Mouse (Mus musculus): ENCODE results near the gene Hhat. TPM values are rescaled to one million over a fixed set of nuclear protein-coding genes. Genes with fewer than 3 reads are reported as not detected.

Hhat gene
- total RNA-seq, 2 experiments from 2014 or later, result 0.72 TPM

GRCm38 (mm10) chr1:192546843-192547242, 224.2 kb downstream of the Hhat start:
- DNase-seq, result no peak

GRCm38 (mm10) chr1:192544901-192545300, 226.1 kb downstream of the Hhat start:
- DNase-seq, result no peak

DNA sequence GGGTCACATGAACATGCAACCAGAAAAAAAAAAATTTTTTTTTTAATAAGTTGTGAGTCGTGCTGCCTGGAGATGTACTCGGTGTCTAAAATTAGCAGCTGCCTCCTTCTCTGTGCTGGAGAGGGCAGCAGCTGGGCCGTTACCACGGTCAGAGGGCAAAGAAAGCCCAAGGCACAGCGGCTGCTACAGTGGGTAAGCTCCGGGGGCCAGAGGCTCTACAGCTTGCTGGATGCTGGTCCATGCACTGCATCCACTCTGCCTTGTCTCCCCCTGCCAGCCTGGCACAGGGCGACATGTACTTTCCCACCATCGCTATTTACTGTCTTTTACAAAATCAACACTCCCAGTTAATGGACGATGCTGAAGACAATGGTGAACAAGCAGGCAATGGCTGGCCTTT, 226.9 kb downstream of the Hhat start:
- no peak for DNase-seq

- no peak for DNase-seq
Measured at GRCm38 (mm10) chr1:192543686-192544085, 227.3 kb downstream of the Hhat start.

GRCm38 (mm10) chr1:192542093-192542492, 228.9 kb downstream of the Hhat start:
- no peak for DNase-seq

GRCm38 (mm10) chr1:192537169-192537568, 233.9 kb downstream of the Hhat start:
- no peak for DNase-seq

DNA sequence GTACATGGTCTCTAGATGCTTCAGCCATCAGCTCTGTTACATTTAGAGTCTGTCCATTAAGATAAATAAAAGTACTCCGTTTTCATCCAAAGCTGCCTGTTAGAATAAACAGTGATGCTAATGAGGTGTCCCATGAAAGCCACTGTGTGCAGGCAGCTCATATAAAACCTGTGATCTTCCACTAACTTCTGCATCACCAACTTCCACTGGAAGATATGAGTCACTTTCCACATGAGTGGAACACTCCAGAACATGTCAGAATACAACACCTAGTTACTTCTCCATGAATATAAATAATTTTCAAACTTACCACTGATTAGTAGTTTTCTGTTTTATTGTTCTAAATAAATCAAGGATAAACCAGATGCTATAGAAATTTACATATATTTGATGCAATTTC, 234.6 kb downstream of the Hhat start:
- no peak for DNase-seq

DNA sequence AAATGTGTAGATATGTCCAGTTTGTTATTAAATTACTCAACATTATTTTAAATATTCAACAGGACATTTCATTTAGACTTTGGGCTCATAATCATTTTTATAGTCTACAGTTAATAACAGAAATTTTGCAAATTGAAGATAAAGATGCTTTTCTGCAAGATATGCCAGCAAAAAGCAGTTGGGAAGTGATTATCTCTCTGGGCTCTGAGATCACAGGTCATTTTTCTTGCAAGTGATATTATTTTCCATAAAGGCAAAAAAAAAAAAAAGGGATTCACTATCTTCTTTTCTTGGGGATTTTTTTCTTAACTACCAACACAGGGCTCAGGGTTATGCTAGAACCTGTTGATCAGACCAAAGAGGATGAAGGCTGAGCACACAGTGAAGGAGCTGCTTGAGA, 238.0 kb downstream of the Hhat start:
- no peak for DNase-seq

GRCm38 (mm10) chr1:192532212-192532611, 238.8 kb downstream of the Hhat start:
- no peak for DNase-seq

DNA sequence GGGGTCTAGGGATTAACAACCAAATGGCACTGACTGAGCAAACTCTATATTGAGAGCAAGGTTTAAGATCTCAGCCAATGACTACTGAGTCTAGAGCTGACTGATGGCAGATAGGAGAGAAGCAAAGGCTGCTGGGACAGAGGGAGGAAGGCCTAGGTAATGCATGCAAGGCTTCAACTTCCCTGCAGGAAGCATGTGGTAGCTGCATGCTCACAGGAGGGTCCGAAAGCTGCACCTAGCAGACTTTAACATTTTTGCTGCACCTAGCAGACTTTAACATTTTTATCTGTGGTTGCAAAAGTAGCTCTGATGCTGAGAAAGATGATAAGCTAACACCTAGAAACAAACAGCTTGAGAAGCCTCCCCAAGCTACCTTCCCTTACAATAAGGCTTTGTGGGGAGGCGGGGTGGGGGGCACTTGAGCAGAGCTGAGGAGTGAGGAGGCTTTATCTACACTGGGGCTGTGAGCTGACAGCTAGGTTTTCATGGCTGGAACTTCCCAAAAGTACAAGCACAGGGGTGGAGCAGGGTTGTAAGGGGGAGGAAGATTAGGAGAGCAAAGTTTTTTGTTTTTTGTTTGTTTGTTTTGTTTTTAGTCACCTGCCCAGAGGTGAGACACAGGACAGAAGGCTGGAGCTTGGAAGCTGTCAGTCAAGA, 239.4 kb downstream of the Hhat start:
- no peak for DNase-seq

- no peak for DNase-seq
Measured at GRCm38 (mm10) chr1:192525711-192526350, 245.2 kb downstream of the Hhat start.

DNA sequence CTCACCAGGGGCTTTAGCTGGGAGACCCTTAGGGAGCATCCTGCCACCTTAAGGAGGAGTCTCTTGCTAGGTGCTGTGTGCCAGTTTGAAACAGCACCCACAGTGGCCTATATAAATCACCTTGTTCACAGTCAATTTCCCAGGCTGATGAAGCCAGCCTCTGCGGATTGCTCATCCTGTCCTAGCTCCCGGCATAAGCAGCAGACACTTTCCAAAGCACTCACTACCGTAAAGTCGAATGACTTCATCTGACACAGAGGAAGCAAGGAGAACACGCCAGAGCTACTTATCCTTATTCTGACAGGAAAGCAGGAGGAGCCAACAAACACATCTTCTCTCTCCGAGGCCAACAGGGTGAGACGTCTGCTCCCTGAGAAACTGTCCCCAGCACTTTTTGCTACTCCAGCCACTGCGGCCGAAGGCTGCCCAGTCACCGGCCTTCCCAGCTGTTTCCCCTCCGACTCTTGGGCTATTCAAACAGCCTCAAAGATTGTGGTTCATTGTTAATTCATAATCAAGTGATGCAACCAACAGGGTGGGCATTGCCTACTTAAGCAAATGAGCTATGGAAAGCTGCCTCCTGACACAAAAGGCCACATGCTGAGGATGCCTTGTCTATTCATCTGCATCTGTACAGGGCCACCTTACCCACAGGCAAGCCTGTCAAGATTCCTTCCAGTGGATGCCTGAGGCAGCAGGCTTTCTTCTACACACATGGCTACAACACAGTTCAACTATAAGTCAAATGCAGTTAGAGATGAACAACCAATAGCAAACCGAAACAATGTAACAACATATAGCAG, 248.4 kb downstream of the Hhat start:
- DNase-seq, result no peak

- DNase-seq, result no peak
Measured at GRCm38 (mm10) chr1:192520836-192521435, 250.1 kb downstream of the Hhat start.

- DNase-seq, result no peak
Measured at GRCm38 (mm10) chr1:192519713-192520112, 251.3 kb downstream of the Hhat start.

DNA sequence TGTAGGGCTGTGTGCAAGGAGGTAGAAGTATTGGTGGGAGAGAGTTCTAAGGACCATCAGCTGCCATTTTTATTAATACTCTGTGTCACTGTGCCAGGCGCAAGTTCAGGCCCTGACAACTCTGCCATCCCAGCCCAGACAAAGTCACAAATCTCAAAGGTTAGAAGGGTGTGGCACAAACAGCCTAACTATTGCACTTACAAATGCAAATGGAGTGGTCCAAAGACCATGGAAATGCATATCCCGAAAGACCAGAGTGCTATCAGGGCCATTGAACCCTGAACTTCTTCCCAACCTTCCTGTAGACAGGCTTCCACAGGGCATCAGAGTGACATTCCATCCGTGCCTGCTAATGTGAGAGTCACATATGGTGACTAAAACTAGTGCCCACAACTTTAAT, 255.7 kb downstream of the Hhat start:
- DNase-seq, result no peak

DNA sequence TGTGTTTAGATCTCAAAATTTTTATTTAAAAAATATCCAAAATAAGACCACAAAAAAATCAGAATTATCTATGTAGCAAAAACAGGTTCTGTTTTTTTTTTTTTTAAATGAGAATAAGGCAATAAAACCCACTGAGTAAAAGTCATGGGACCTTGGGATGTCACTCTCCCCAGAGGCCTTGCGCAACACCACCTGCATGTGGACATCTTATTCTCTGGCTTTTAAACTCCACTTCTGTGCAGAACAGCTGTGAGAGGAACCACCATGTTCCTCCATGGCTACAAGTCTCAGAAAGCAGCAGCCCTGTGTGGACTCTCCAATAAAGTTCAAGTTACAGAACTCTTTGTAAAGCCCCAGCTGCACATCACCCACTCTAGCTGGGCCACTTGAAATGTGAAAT, 258.2 kb downstream of the Hhat start:
- DNase-seq, result no peak

DNA sequence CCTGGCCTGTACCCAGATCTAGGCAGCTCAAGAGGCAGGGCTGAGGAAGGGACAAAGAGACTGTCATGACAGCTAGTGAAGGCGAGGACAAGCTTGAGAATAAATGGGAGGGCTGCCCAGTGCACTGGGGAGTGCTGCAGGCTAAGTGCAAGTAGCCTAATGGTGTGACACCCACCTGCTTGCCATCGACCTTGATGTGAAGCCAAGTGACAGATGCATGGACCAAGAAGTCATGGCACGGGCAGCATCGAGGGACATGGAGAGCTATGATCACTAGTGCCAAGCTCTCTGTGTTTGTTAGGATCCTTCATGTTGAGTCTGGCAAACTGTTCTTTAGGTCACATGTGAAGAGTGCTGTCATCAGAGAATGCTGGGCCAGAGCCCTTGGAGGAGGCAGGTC, 267.4 kb downstream of the Hhat start:
- no peak for DNase-seq

GRCm38 (mm10) chr1:192502835-192503234, 268.2 kb downstream of the Hhat start:
- DNase-seq, result no peak

DNA sequence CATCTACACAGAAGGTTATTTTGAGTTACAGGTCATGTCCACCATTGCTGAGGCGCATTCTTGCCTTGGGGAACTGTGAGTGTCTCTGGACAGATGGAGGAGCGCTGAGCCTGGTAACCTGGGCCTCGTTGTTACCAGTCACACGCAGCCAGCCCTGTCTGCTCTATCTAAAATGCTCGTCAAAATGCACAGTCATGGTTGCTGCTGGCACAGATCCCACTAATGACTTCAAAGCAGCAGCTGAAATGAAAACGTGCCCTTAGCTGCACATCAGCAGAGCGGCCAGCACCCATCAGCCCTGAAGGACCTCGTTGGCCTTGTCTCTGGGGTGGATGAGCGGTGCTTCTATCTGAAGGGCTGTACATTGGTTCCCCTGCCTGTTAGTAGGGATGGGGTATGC, 269.0 kb downstream of the Hhat start:
- no peak for DNase-seq

GRCm38 (mm10) chr1:192497505-192497904, 273.5 kb downstream of the Hhat start:
- no peak for DNase-seq

DNA sequence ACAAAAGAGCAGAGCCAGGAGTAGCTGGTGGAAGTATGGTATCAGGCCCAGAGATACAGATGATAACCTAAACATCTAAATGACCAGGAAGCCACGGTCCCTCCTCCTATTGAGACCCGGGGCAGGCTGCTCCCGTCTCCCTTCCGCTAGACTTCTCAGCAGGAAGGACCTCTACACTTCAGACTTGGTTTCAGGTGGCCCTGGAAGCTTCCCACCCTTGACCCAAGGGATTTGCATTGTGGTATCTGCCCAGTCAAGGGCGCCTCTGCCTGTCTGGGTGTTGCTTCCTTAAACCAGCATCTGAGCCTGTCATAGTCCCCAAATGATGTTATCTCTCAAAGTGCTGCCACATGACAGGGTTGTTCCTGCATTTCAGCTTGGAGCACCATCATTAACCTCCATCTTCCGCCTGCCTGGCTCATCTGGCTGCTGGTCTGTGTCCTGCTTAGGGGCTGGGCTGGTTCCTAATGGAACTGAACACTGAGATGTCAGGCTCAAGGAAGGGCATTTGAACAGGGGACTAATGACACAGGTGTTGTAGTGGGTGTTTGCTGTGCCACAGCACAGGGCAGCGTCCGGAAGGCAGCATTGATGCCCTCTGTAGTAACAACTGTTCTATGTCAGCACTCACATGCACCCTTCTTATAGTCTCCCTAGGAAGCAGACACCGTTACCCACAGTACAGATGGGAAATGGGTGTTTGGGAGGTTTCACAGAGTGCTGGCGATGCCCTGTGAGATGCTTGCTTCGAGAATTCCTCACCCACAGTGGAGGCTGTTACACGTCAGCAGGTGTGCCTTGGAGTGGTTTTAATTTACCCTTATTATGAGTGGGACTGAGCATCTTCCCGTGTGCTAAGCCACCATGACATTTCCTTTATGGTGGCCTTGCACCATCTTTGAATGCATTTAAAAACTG, 280.9 kb downstream of the Hhat start:
- DNase-seq, result no peak

- DNase-seq, result no peak
Measured at GRCm38 (mm10) chr1:192487571-192487970, 283.5 kb downstream of the Hhat start.

Measured in gastrocnemius, postnatal 25 days (tissue).